Mouse (Mus musculus) G1E (cell line): ENCODE measurements around the gene Baiap2.

Source experiments
- CTCF ChIP-seq: IDR thresholded peaks from 2 replicates; pipeline ENCODE4 v1.5.1; 2012; ENCODE audit warnings: low read depth, low read length, inconsistent platforms, mixed read lengths
- GATA1 ChIP-seq: IDR thresholded peaks from 2 replicates; pipeline ENCODE4 v1.6.1; 2012; ENCODE audit warnings: borderline replicate concordance, low read length, inconsistent platforms, mixed read lengths
- POLR2AphosphoS5 ChIP-seq: IDR thresholded peaks from 2 replicates; pipeline ENCODE4 v1.6.1; 2012; ENCODE audit warnings: low read depth, low read length, inconsistent platforms; ENCODE audit not compliant: insufficient replicate concordance
- TAL1 ChIP-seq: conservative IDR thresholded peaks from 2 replicates; pipeline ENCODE4 v1.6.1; 2012; ENCODE audit warnings: low read depth, low read length, inconsistent platforms, mixed read lengths

DNA sequence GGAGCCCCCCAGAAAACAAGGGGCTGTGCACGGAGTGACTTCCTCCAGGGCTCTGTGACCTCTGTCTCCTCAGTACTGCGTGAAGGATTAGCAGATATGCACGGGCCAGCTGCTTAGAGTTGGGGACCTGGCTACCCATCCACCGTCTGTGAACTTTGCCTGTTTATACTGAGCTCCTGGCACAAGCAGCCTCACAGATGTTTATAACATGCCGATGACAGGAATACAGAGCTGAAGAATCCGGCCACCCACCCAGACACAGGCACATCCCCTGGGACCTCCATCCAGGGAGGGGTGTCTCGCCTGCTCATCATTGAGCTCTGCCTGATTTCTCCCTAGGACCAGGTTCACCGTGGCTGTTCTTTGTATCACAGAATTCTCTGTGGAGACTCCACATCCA lies 89.5 kb downstream of the Baiap2 start:
- TF ChIP-seq CTCF (no peak), POLR2AphosphoS5 (no peak), TAL1 (no peak), GATA1 (no peak)
